Mouse (Mus musculus) bone marrow, adult 2 months (tissue): ENCODE data around the gene Camta1.

Experiments used
- CTCF ChIP-seq: fragments of 200-500 bp; IDR thresholded peaks from 2 replicates; pipeline ENCODE4 v1.5.1; 2011; ENCODE audit warnings: low read length, control low read depth; ENCODE audit not compliant: control insufficient read depth, insufficient read depth
- POLR2A ChIP-seq: fragments of 200-500 bp; IDR thresholded peaks from 2 replicates; pipeline ENCODE4 v1.6.1; 2011; ENCODE audit warnings: low read depth, mild to moderate bottlenecking, control low read depth, low read length, borderline replicate concordance; ENCODE audit not compliant: control insufficient read depth

DNA sequence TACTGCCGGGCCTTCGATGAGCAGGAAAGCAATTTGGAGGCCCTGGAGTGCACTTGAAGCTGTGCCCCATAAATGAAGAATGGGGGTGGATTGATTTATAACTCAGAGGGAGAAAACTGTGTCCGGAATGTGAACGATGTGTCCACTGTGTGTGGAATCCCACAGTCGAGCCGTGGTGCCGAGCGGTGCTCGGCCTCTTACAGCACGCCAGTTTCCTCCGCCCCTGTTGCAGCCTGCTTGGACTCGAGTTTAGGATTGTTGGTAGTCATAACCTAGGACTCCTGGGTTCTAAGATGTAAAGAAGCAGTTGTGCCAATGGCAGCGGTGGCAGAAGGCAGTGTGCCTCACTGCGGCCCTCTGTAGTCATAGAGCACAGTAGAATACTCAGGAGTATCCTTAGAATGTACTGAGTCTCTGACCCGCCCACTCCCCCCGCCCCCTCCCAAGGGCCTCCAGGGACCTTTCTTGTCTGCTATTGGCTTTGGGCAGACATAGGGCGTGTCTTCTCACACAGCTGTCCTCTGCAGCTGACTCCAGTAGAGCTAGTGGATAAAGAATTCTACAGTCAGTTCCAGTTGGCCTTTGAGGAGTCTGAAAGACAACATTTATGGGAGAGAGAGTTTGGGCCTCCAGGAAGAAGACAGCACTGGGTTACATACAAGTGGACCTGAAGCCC is 457.0 kb downstream of the Camta1 start:
- no peak for TF ChIP-seq CTCF
- no peak for TF ChIP-seq POLR2A
